Mouse (Mus musculus): ENCODE results near the gene Mpc1.
A peak's percentile ranks its signal among the peaks of the same experiment; 100 is the strongest.

The Mpc1 gene

GRCm38 (mm10) chr17:8282821-8283525, at the start of gene Mpc1:
Gene Mpc1, plus strand, starts transcription at chr17:8282904.
- peak; percentile 48 for DNase-seq (ENCODE audit: low read depth)

- no peak for DNase-seq (ENCODE audit: low read depth)
These were observed 49.0 kb upstream of the Mpc1 start for GRCm38 (mm10) chr17:8233618-8234214.

GRCm38 (mm10) chr17:8234537-8234936, 48.2 kb upstream of the Mpc1 start:
- no peak for DNase-seq (ENCODE audit: low read depth)

GRCm38 (mm10) chr17:8235743-8236142, 47.0 kb upstream of the Mpc1 start, which contains the start of gene Ccr6:
Gene Ccr6, plus strand, starts transcription at chr17:8236043.
- DNase-seq (ENCODE audit: low read depth) = no peak

- no peak for DNase-seq (ENCODE audit: low read depth)
These were observed 44.5 kb upstream of the Mpc1 start for GRCm38 (mm10) chr17:8238012-8238710.

GRCm38 (mm10) chr17:8239561-8239960, 43.1 kb upstream of the Mpc1 start:
- no peak for DNase-seq (ENCODE audit: low read depth)

GRCm38 (mm10) chr17:8240517-8240916, 42.2 kb upstream of the Mpc1 start:
- no peak for DNase-seq (ENCODE audit: low read depth)

GRCm38 (mm10) chr17:8241645-8242044, 41.1 kb upstream of the Mpc1 start:
- DNase-seq (ENCODE audit: low read depth) = no peak

- no peak for DNase-seq (ENCODE audit: low read depth)
These were observed 40.5 kb upstream of the Mpc1 start for GRCm38 (mm10) chr17:8242186-8242585.

- no peak for DNase-seq (ENCODE audit: low read depth)
These were observed 38.6 kb upstream of the Mpc1 start for GRCm38 (mm10) chr17:8244124-8244523.

GRCm38 (mm10) chr17:8246102-8246754, 36.5 kb upstream of the Mpc1 start:
- no peak for DNase-seq (ENCODE audit: low read depth)

- DNase-seq (ENCODE audit: low read depth) = no peak
These were observed 31.0 kb upstream of the Mpc1 start for GRCm38 (mm10) chr17:8251704-8252103.

GRCm38 (mm10) chr17:8254268-8254667, 28.4 kb upstream of the Mpc1 start:
- DNase-seq (ENCODE audit: low read depth) = no peak

GRCm38 (mm10) chr17:8254914-8255313, 27.8 kb upstream of the Mpc1 start:
- no peak for DNase-seq (ENCODE audit: low read depth)

GRCm38 (mm10) chr17:8255583-8255982, 27.1 kb upstream of the Mpc1 start:
- DNase-seq (ENCODE audit: low read depth) = no peak

GRCm38 (mm10) chr17:8256982-8257381, 25.7 kb upstream of the Mpc1 start:
- peak; percentile 10 for DNase-seq (ENCODE audit: low read depth)

- DNase-seq (ENCODE audit: low read depth) = peak; percentile 54
These were observed 18.1 kb upstream of the Mpc1 start for GRCm38 (mm10) chr17:8264638-8265037.

GRCm38 (mm10) chr17:8272054-8272749, 10.5 kb upstream of the Mpc1 start:
- no peak for DNase-seq (ENCODE audit: low read depth)

- DNase-seq (ENCODE audit: low read depth) = no peak
These were observed 9.8 kb upstream of the Mpc1 start for GRCm38 (mm10) chr17:8272951-8273350.

- no peak for DNase-seq (ENCODE audit: low read depth)
These were observed 6.6 kb upstream of the Mpc1 start for GRCm38 (mm10) chr17:8276071-8276470.

- DNase-seq (ENCODE audit: low read depth) = no peak
These were observed 6.0 kb upstream of the Mpc1 start for GRCm38 (mm10) chr17:8276680-8277079.

- no peak for DNase-seq (ENCODE audit: low read depth)
These were observed 5.4 kb upstream of the Mpc1 start for GRCm38 (mm10) chr17:8277266-8277665.
